Mouse (Mus musculus): ENCODE measurements at regions not wholly inside any gene's neighbourhood (a gene's known extent, or its start where the extent isn't known, plus 50 kb on each side); places are given as distances from the start of the nearest gene placed in this dataset.

GRCm38 (mm10) chr14:76188105-76188645 lies 77.5 kb downstream of the Nufip1 start:
- DNase-seq (ENCODE audit: low spot score in 2 of 2): no peak

DNA sequence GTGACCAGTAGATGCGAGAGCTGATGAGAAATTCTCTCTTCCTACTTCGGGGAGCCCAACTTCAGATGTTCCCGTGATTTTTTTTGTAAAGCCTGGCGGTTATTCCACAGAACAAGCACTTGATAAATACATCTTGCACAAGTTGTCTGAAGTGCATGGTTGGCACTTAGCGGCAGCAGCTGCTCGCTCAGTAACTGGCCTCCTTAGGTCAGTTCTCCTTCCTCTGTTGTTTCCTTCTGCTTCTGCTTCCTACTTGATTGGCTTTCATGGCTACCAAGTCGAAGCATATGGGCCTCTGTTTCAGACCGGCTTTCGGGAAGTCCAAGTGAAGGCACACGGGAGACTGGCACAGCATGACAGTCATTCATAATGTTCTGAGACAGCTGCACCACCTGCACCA lies 84.6 kb downstream of the Nufip1 start:
- no peak for DNase-seq (ENCODE audit: low spot score in 2 of 2)

- DNase-seq (ENCODE audit: low spot score in 2 of 2): no peak
Observed at GRCm38 (mm10) chr14:76197357-76197756, 86.7 kb downstream of the Nufip1 start.

DNA sequence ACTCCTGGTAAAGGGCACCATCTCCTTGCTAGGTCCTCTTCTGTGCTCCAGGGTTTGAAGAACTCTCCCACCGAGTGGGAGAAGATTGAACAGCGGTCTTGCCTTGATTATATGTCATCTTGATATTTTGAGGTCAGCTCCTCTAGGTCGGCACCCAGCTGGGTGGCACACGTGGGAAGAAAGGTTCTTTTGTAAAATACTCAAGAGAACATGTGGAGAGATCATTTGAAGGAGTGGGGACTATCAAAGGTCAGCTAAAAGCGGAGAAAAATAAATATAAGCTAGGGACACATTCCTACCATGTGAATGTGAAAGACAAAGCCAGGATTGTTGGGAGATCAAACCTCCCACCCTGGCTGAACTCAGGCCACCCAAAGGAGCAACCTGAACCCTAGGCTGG lies 87.7 kb downstream of the Nufip1 start:
- DNase-seq (ENCODE audit: low spot score in 2 of 2): no peak

- no peak for DNase-seq (ENCODE audit: low spot score in 2 of 2)
Observed at GRCm38 (mm10) chr14:76202595-76202994, 91.9 kb downstream of the Nufip1 start.

DNA sequence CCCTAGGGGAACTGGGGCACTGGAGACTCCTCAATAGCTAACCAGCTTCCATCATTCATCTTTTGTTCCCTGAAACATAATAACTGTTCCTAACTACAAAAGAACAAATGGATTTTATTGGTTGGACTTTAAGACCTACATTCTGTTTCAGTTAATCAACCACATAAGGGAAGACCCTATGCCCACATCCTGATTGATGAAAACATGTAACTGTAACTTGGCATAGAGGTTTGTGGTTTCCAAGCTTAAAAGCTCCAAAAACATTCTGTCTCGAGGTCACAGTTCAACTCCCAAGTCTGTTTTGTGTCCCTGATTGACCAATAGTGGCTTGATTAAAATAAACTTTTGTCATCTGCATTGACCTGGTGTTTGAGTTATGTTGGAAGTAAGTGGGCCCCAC lies 92.4 kb downstream of the Nufip1 start:
- no peak for DNase-seq (ENCODE audit: low spot score in 2 of 2)

- no peak for DNase-seq (ENCODE audit: low spot score in 2 of 2)
Observed at GRCm38 (mm10) chr14:76216446-76217177, 105.9 kb downstream of the Nufip1 start.

- DNase-seq (ENCODE audit: low spot score in 2 of 2): no peak
Observed at GRCm38 (mm10) chr14:76217178-76217500, 106.4 kb downstream of the Nufip1 start.

DNA sequence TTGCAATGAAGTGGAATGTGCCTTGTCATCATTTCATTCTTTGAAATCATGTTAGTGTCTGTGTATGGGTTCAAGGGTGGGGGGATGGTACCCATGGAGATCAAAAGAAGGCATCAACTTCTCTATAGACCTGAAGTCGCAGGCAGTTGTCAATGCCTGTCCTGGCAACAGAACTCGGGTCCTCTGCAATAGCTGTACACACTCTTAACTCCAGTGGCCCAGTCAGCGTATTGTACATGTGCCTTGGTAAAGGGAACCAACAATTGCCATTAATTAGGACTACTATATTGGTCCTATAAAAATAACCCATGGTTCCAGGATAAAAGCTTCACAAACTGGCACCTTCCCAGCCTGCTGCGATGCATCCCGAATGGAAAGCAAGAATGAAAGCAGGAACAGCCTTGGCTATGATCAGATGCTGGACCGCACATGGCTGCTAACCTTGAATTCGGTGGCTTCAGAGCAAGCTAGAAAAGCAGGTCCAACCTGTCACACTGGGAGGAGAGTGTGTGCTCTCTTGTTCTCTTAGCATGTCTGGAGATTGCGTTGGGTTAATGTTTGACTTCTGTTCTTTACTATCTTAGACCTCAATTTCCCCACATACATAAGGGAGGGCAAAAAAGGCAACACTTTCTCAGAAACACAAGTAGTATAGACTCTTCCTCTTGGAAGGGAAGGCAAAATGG lies 107.0 kb downstream of the Nufip1 start:
- no peak for DNase-seq (ENCODE audit: low spot score in 2 of 2)

DNA sequence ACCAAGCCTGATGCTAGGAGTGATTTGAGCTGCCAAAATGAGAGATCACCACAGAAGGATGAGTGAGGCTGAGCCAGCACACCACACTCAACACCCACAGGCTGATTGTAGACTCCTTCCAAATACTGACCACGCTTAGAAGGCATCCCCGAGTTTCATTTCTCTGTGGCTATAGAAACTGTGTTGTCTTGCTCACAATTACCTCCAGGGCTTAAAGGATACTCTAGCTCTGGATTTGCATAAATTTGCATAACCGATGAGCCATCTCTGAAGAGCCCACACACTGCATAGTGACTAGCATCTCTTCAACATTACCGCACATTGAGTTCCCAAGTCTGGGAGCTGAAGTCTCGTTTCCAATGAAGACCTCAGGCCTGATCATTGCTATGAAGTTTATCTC lies 110.3 kb downstream of the Nufip1 start:
- DNase-seq (ENCODE audit: low spot score in 2 of 2): peak in 1 of 2 experiments; percentile 8

DNA sequence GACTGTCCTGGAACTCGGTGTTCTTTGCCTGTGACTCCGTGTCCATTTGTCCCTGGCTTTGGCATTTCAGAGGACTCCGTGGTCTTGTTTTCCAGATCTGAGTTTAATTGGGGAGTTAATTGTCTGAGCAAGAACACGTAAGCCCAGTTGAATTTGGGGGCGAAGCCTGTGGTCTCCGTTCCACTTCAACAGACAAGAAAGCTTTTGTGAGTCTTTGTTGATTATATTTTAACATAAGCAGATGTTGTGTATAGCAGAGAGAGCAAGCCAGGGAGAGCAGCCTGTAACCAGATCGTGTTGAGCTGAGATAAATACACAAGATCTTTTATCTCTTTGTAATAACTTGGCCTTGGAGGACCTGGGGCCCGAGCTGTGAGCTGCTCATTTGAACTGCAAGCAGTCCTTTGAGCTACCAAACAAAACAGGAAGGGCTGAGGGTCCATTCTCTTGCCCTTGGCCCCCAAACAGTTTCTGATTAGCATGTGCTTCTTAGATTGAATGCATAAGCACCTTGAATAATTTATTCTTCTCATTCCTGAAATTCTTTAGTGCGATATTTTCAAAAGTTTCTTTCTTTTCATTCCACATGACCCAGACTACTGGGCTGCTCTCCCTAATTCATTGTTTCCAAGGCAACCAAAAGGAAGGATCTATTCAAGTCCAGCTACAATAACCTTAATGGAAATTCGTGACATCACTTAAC lies 111.1 kb downstream of the Nufip1 start:
- peak; percentile 17 to 28 for DNase-seq (ENCODE audit: low spot score in 2 of 2)

DNA sequence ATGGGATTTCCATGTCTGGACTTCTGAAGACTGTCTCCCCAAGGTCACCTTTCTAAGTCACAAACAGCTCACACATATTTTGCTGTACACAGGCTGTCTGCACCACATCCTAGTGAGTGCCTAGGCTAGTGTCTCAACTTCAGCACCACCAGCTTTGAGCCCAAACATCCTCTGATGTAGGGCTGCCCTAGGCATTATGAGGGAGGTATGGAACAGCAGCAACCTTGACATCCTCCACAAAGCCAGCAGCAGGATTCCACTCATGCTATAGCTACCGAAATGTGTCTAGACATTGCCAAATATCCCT lies 111.6 kb downstream of the Nufip1 start:
- no peak for DNase-seq (ENCODE audit: low spot score in 2 of 2)

DNA sequence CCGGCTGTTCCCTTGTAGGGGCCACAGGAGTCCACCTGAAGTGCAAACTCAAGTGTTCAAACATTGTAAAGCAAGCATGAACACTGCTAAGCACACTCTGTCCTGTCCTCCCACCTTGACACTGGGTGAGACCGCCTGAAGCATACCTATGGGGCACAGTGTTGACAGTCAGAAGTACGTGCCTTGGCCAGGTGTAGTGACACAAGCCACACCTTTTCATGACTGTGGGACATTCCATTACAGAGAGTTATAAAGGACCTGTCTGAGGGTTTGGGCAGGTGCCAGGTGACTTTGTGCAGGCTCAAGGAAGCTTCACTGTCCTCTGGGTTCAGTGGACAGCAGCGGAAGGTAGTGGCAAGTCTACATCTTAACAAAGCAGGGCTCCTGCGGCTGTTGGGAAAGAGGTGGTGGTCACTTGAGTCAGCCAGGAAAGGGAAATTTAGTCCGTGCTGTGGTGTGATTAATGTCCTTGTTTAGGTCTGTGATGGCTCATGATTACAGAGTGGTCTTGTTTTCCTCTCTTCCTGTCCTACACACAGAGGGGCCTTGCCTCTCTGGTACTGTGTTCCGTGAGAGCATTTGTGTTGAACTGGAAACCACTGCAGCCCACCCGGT lies 112.5 kb downstream of the Nufip1 start:
- DNase-seq (ENCODE audit: low spot score in 2 of 2): no peak

DNA sequence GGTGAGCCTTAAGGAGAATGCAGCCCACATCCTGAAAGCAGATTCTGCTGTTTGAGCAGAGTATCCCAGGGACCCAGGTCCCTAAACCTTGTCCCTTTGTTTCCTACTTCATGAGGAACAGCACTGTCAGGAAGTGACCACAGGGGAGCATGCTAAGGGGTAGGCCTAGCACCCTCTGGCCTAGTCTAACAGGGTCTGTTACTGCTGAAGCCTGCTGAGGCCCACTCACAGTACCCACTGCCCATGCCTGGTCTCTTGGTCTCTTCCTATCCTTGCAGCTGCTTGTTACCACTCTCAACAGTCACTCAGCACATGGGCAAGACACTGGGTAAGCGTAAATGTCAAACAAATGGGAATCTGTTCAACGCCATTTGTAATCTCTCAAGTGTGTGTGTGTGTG lies 113.2 kb downstream of the Nufip1 start:
- DNase-seq (ENCODE audit: low spot score in 2 of 2): no peak

GRCm38 (mm10) chr14:76225532-76225931 lies 114.8 kb downstream of the Nufip1 start:
- DNase-seq (ENCODE audit: low spot score in 2 of 2): no peak

- no peak for DNase-seq (ENCODE audit: low spot score in 2 of 2)
Observed at GRCm38 (mm10) chr14:76226621-76227297, 116.1 kb downstream of the Nufip1 start.

DNA sequence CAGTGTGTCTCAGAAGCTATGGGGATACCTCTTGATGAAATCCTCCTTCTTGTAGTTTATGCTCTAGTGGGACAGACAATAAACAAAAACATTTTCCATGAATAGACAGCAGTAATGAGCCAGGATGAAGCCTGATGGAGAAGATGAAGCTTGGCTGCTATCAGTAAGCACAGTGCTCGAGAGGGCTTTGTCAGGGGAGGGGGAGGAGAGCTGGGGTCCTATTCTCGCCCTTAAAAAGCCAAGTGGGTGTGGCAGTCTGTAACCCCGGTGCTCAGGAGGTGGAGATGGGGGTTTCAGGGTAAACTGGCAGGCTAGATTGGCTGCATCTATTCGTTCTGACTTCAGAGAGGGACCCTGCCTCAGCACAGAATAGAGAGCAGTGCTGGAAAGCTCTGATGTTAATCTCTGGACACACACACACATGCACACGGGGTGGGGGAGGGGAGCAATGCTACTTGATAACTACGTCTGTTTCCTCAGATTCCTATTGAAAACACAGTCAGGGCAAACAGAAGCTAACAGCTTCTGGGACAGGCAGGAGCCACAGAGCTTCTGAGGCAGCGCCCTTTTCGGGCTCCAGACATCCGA lies 118.4 kb downstream of the Nufip1 start:
- DNase-seq (ENCODE audit: low spot score in 2 of 2): no peak

DNA sequence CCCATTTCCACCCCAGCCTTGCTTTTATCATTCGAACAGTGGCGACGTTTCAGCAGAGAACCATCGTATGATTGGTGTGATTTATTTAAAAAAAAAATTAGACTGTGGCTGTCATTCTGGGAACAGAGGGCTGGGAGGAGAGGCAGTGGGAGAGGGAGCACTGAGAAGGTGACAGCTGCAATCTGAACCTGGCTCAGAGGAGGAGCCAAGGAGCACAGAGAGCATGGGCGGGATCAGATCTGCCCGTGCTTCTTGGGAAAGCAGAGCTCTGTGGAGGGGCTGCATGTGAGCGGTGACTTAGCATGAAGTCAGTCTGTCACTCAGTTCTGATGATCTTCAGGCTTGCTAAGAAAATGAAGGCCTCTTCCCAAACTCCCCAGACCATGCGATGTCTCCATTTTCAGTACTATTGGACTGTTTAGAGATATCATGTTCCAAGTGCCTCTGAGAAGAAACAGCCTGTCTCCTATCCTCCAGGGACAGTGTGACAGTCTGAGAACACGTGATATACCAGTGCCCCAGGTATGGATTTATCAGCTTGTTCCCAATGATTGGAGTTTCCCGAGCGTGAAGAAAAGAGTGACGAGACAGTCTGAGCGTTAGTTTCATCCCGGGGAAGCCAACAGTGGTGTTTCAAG lies 129.3 kb downstream of the Nufip1 start:
- no peak for DNase-seq (ENCODE audit: low spot score in 2 of 2)

GRCm38 (mm10) chr14:76243581-76244337 lies 133.1 kb downstream of the Nufip1 start:
- DNase-seq (ENCODE audit: low spot score in 2 of 2): no peak
